Mouse (Mus musculus): Measurements from ENCODE around the gene Ccin. TPM values are rescaled to one million over a fixed set of nuclear protein-coding genes. Genes with fewer than 3 reads are reported as not detected.

The Ccin gene
- 0.12 and 0.24 TPM in 2 replicates for polyA plus RNA-seq (2012; rRNA removed)

DNA sequence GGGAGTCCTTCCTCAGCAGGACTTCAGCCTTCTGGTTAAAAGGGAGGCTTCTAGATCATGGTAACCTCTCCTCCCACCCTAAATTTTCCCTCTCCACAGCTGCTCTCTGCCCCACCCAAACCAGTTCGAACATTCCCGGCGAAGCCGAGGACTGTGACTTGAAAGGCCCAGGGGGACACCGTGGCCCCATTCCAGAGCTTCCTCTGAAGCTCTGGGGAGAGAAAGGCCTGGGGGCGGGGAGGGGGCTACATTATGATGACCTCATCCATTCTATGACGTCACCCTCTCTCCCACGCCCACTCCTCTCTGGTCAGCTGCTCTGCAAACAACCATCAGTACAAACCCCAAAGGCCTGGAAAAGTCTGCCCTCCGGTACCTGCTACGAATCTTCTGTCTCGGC lies at the start of gene Ccin:
Gene Ccin (plus strand): TSS at position 303 of the 400 bp plus-strand sequence.

DNA sequence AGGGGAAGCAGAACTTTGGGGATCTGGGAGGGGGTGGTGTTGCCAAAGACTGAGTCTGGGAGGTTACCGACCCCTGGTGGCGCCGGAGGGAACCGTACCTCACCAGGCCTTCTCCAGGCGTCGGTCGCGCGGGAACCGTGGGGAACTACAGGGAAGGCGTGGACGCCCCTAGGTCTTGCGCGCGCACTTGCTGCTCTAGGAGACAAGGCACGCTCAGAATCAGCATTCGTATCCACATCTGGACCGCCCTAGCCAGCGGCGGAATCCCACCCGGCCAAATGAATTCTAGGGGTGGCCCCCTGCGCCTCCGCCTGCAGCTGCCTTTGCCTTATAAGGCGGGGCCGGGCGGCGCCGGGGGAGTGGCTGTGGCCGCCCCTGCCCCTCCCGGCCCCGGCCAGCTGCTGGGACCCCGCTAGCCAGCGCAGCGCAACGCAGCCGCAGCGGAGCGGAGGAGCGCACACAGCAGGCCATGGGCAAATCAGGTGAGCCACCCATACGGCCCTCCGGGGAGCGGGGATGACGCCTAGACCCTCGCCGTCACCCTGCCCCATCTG lies 25.9 kb upstream of the Ccin start, which contains the start of gene Glipr2:
Gene Glipr2 (plus strand): TSS at position 110 of the 554 bp plus-strand sequence.

DNA sequence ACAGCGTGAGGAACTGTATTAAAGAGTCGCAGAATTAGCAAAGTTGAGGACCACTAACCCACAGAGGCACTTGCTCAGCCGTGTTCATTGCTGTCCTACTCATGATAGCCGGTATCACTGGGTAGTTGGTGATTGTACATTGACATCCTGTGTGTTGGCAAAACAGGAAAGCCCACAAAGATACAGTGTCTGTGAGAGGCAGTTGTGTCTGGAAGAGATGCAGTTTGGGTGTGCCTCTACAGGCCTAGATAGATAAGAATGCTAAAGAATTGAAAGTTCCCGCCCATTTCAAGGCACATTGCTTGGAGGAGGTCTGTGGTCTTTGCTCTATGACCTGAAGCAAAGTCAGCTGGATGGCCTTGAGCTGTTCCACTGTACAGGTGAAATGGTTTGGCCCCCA lies 20.8 kb downstream of the Ccin start, which contains the start of gene Clta:
Gene Clta (plus strand): TSS at position 327 of the 400 bp plus-strand sequence.

Other genes with a start within 250 kb of the Ccin start
- not detected in 2 replicates for gene Olfr159, start 212.5 kb upstream of the Ccin start, polyA plus RNA-seq (2012; rRNA removed)
- gene Olfr156, start 159.6 kb upstream of the Ccin start, polyA plus RNA-seq (2012; rRNA removed), result not detected in 2 replicates
- gene Olfr157, start 143.3 kb upstream of the Ccin start, polyA plus RNA-seq (2012; rRNA removed), result not detected in 2 replicates
- gene Olfr155, start 131.9 kb upstream of the Ccin start, polyA plus RNA-seq (2012; rRNA removed), result not detected in 2 replicates
- gene Reck, start 108.0 kb upstream of the Ccin start, polyA plus RNA-seq (2012; rRNA removed), result 17.9 and 28.9 TPM in 2 replicates
- gene Glipr2, start 26.1 kb upstream of the Ccin start, polyA plus RNA-seq (2012; rRNA removed), result 24.4 and 31.2 TPM in 2 replicates
- gene Clta, start 21.0 kb downstream of the Ccin start, polyA plus RNA-seq (2012; rRNA removed), result 471 and 505 TPM in 2 replicates
- 14.1 and 17.2 TPM in 2 replicates for gene Gne, start 100.7 kb downstream of the Ccin start, polyA plus RNA-seq (2012; rRNA removed)

Measured in central nervous system, embryonic 14 days (tissue).